Mouse (Mus musculus) thymus, adult 2 months (tissue): ENCODE measurements at regions not wholly inside any gene's neighbourhood (a gene's known extent, or its start where the extent isn't known, plus 50 kb on each side); places are given as distances from the start of the nearest gene placed in this dataset.

Experiments used
- CTCF ChIP-seq: fragments of 200-500 bp; IDR thresholded peaks from 2 replicates; pipeline ENCODE4 v1.5.1; 2012; ENCODE audit warnings: mild to moderate bottlenecking, control low read depth, low read length, moderate library complexity, borderline replicate concordance; ENCODE audit not compliant: control insufficient read depth, poor library complexity, insufficient read depth; ENCODE audit errors: extremely low read depth
- POLR2A ChIP-seq: fragments of 200-500 bp; IDR thresholded peaks from 2 replicates; pipeline ENCODE4 v1.6.1; 2012; ENCODE audit warnings: mild to moderate bottlenecking, low read length, control low read depth, moderate library complexity; ENCODE audit not compliant: control insufficient read depth, poor library complexity, insufficient read depth; ENCODE audit errors: extremely low read depth

DNA sequence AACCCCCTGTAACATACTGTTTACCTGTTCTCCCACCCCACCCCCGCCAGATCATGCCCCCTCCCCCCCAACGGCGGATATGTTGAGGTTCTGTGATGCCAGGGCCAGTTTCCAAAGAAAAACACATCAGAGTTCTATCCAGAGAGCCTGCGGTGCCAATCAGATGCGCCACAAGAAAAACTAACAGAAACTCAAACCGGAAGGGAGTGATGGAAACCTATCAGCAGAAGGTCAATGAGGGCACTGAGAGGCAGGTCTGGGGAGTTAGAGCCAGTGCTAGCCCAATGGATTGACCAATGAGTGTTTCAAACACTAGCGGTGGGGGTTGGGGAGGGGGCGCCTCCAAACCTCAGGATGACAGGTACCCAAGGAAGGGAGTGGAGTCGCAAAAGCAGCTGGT is 132.7 kb upstream of the Dynlrb2 start:
- no peak for TF ChIP-seq POLR2A
- no peak for TF ChIP-seq CTCF
